Mouse (Mus musculus) olfactory bulb, adult 2 months (tissue): ENCODE measurements at regions not wholly inside any gene's neighbourhood (a gene's known extent, or its start where the extent isn't known, plus 50 kb on each side); places are given as distances from the start of the nearest gene placed in this dataset.

Source experiments
- CTCF ChIP-seq: fragments of 200-500 bp; IDR thresholded peaks from 2 replicates; pipeline ENCODE4 v1.5.1; 2012; ENCODE audit warnings: low read depth, mild to moderate bottlenecking, low read length, moderate library complexity; ENCODE audit not compliant: insufficient read depth
- POLR2A ChIP-seq: fragments of 200-500 bp; IDR thresholded peaks from 2 replicates; pipeline ENCODE4 v1.6.1; 2012; ENCODE audit warnings: mild to moderate bottlenecking, low read depth, low read length, moderate library complexity; ENCODE audit not compliant: insufficient read depth

DNA sequence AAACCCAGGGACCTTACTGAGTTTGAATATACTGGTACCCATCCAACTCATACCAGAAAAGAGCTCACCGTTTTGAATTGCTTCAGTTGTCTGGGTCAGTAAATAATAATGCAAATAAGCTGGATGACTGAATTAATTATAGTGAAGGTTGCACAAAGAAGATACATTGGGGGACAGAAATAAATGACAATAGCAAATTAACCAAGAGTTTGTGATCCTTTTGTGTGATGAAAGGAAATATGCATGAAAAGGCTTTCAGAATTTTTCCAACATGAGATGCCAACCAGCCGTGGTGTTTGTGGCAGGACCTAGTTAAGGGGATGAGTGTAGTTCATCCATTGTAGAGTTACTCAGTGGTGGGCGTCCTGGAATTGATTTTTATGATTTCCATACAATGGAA lies 186.5 kb upstream of the Pik3r1 start:
- TF ChIP-seq CTCF (no peak), POLR2A (no peak)
